Mouse (Mus musculus): Measurements from ENCODE around the gene Rps6kc1. TPM values are rescaled to one million over a fixed set of nuclear protein-coding genes. Genes with fewer than 3 reads are reported as not detected.
A peak's percentile ranks its signal among the peaks of the same experiment; 100 is the strongest.

Rps6kc1 gene
- polyA plus RNA-seq, 1 experiment from 2014 or later = 28.4 TPM

DNA sequence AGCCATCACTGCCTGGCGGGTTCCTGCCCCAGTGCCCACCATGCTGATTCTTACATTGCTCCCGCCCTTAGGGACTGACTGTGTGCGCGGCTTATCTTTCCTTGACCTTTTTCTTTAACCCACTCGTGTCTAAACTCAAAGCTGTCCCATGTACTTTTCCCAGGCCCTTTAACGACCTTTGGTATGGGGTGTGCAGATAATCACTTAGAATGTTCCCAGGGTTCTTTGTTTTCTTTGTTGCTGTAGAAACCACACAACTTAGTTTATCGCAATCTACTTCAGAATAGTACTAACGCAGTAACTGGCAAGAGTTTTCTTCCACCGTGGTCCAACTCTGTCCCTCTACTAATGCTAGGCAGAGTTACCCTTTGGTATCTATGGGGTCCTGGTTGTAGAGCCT, 135.3 kb downstream of the Rps6kc1 start:
- Histone ChIP-seq H3K9me3 (no peaks in the 10 kb centered on the region), H3K9ac (replicated peaks) (no peak overlapping the region), H3K27ac (replicated peaks) (no peak overlapping the region), H3K27me3 (no peaks in the 10 kb centered on the region), H3K4me3 (no peak overlapping the region), H3K4me2 (replicated peaks) (no peak overlapping the region), H3K4me1 (no peaks in the 10 kb centered on the region), H3K36me3 (no peaks in the 10 kb centered on the region)
- no peak for ATAC-seq (replicated peaks)
- WGBS = 81% methylated on average over 9 of the region's 9 CpGs

- WGBS = 86% methylated on average over 13 of the region's 13 CpGs
- Histone ChIP-seq H3K9ac (replicated peaks) (no peak overlapping the region), H3K4me1 (no peaks in the 10 kb centered on the region), H3K27me3 (no peaks in the 10 kb centered on the region), H3K9me3 (no peaks in the 10 kb centered on the region), H3K4me2 (replicated peaks) (no peak overlapping the region), H3K36me3 (no peaks in the 10 kb centered on the region), H3K27ac (replicated peaks) (no peak overlapping the region), H3K4me3 (no peak overlapping the region)
- ATAC-seq (replicated peaks) = no peak
Measured at GRCm38 (mm10) chr1:190772088-190772885, 139.3 kb downstream of the Rps6kc1 start.

DNA sequence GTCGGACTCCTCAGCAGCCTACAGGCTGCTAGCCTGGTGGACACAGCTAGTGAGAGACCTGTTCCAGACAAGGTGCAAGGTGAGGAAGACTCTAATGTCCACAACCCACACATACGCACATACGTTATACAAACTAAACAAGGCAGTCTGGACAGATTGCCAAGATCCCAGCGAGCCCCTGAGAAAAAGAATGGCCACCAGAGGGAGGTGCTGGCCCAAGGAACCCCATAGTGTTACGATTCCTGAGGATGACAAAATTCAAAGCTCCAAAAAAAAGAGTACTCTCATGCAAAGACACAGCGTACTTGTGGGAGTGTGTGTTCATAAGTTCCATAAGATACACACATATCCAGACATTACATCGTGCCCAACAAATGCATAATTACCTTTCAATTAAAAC, 141.8 kb downstream of the Rps6kc1 start:
- Histone ChIP-seq H3K9me3 (no peaks in the 10 kb centered on the region), H3K4me1 (no peaks in the 10 kb centered on the region), H3K4me3 (no peak overlapping the region), H3K36me3 (no peaks in the 10 kb centered on the region), H3K27ac (replicated peaks) (no peak overlapping the region), H3K9ac (replicated peaks) (no peak overlapping the region), H3K27me3 (no peaks in the 10 kb centered on the region), H3K4me2 (replicated peaks) (no peak overlapping the region)
- no peak for ATAC-seq (replicated peaks)
- 82% methylated on average over 7 of the region's 7 CpGs for WGBS

GRCm38 (mm10) chr1:190768307-190768706, 143.3 kb downstream of the Rps6kc1 start:
- H3K9me3 ChIP-seq = no peaks in the 10 kb centered on the region
- no peak for ATAC-seq (replicated peaks)
- H3K9ac ChIP-seq (replicated peaks) = no peak overlapping the region
- 56% methylated on average over 1 of the region's 1 CpGs for WGBS
- H3K27me3 ChIP-seq = no peaks in the 10 kb centered on the region
- no peak overlapping the region for H3K4me3 ChIP-seq
- no peak overlapping the region for H3K27ac ChIP-seq (replicated peaks)
- peaks cover 11% of the 10 kb centered on the region for H3K4me1 ChIP-seq
- H3K36me3 ChIP-seq = no peaks in the 10 kb centered on the region
- H3K4me2 ChIP-seq (replicated peaks) = no peak overlapping the region

- no peaks in the 10 kb centered on the region for H3K36me3 ChIP-seq
- H3K9ac ChIP-seq (replicated peaks) = no peak overlapping the region
- 71% methylated on average over 8 of the region's 8 CpGs for WGBS
- no peaks in the 10 kb centered on the region for H3K27me3 ChIP-seq
- peaks cover 11% of the 10 kb centered on the region for H3K4me1 ChIP-seq
- no peaks in the 10 kb centered on the region for H3K9me3 ChIP-seq
- H3K4me3 ChIP-seq = no peak overlapping the region
- ATAC-seq (replicated peaks) = no peak
- H3K4me2 ChIP-seq (replicated peaks) = no peak overlapping the region
- H3K27ac ChIP-seq (replicated peaks) = no peak overlapping the region
Measured at GRCm38 (mm10) chr1:190767621-190768020, 143.9 kb downstream of the Rps6kc1 start.

DNA sequence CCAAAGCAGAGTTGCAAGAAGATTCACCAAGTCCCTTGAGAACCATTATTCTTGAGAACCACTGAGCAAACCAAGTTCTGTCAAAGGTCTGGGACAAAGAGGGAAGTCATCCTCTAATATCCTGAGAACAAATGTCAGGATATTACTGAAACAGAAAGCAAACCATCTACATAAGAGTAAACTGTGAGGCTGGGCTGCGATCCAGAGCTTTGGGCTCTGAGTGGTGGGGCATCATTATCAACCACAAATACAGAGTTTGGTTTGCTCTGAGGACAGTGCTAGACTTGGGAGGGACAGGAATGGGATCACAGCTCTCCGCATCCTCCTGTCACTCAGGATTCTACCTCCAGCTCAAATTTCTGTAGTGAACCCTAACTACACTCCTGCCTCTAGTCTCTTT, 144.8 kb downstream of the Rps6kc1 start:
- no peaks in the 10 kb centered on the region for H3K27me3 ChIP-seq
- peaks cover 11% of the 10 kb centered on the region for H3K4me1 ChIP-seq
- no peak overlapping the region for H3K27ac ChIP-seq (replicated peaks)
- H3K36me3 ChIP-seq = no peaks in the 10 kb centered on the region
- 92% methylated on average over 2 of the region's 2 CpGs for WGBS
- H3K4me2 ChIP-seq (replicated peaks) = no peak overlapping the region
- H3K9me3 ChIP-seq = no peaks in the 10 kb centered on the region
- no peak overlapping the region for H3K9ac ChIP-seq (replicated peaks)
- no peak overlapping the region for H3K4me3 ChIP-seq
- ATAC-seq (replicated peaks) = no peak

GRCm38 (mm10) chr1:190763756-190764155, 147.8 kb downstream of the Rps6kc1 start:
- 72% methylated on average over 10 of the region's 10 CpGs for WGBS
- H3K4me3 ChIP-seq = no peak overlapping the region
- H3K4me2 ChIP-seq (replicated peaks) = no peak overlapping the region
- H3K9me3 ChIP-seq = no peaks in the 10 kb centered on the region
- H3K9ac ChIP-seq (replicated peaks) = no peak overlapping the region
- H3K36me3 ChIP-seq = no peaks in the 10 kb centered on the region
- ATAC-seq (replicated peaks) = no peak; the same call in 1 of the 2 replicates
- H3K27ac ChIP-seq (replicated peaks) = no peak overlapping the region
- peaks cover 11% of the 10 kb centered on the region for H3K4me1 ChIP-seq
- no peaks in the 10 kb centered on the region for H3K27me3 ChIP-seq

DNA sequence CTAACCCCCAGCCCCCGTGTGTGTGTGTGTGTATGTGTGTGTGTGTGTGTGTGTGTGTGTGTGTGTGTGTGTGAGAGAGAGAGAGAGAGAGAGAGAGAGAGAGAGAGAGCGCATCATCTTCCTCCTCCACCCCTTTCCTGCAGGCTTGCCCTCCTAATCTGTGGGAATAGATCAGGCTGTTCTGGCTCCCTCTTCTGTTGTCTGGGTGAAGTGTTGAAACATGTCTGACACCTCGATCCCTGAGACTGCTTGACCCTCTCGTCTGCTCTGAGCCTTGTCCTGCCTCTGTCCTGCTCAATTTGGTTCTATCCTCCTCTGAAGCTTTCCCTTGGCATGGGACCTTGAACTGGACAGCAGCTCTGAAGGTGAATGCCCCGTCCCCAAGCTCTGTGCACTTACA, 149.8 kb downstream of the Rps6kc1 start:
- Histone ChIP-seq H3K9me3 (no peaks in the 10 kb centered on the region), H3K4me3 (no peak overlapping the region), H3K36me3 (no peaks in the 10 kb centered on the region), H3K4me1 (peaks cover 11% of the 10 kb centered on the region), H3K4me2 (replicated peaks) (no peak overlapping the region), H3K9ac (replicated peaks) (no peak overlapping the region), H3K27me3 (no peaks in the 10 kb centered on the region), H3K27ac (replicated peaks) (no peak overlapping the region)
- WGBS = 28% methylated on average over 4 of the region's 5 CpGs
- no peak for ATAC-seq (replicated peaks)

DNA sequence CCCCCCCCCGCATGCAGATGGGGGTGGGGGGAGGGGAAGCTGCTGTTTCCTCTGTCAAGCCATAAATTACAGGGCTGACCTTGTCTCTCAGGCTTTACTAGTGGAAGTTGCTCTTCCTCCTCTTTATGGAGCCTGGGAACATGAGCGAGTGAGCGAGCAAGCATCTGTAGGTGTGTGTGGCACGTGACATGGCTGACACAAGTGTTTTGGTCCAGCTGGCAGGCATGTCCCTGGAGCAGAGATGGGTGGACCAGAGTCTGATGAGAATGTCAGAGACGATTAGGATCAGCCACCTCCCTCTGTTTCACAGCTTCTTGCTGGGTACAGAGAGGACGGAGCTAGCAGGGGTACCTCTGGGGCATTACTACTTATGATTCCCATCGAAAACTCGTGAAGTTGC, 153.7 kb downstream of the Rps6kc1 start:
- no peak overlapping the region for H3K9ac ChIP-seq (replicated peaks)
- H3K36me3 ChIP-seq = no peaks in the 10 kb centered on the region
- 81% methylated on average over 8 of the region's 8 CpGs for WGBS
- ATAC-seq (replicated peaks) = no peak
- no peak overlapping the region for H3K27ac ChIP-seq (replicated peaks)
- no peak overlapping the region for H3K4me2 ChIP-seq (replicated peaks)
- H3K27me3 ChIP-seq = no peaks in the 10 kb centered on the region
- no peaks in the 10 kb centered on the region for H3K9me3 ChIP-seq
- H3K4me3 ChIP-seq = no peak overlapping the region
- no peaks in the 10 kb centered on the region for H3K4me1 ChIP-seq

- Histone ChIP-seq H3K4me3 (no peak overlapping the region), H3K27ac (replicated peaks) (peak overlapping the region; percentile 9; the same call in 1 of the 2 replicates), H3K4me2 (replicated peaks) (no peak overlapping the region), H3K27me3 (no peaks in the 10 kb centered on the region), H3K4me1 (peaks cover 7% of the 10 kb centered on the region; the same call in 1 of the 2 replicates), H3K9me3 (no peaks in the 10 kb centered on the region), H3K36me3 (no peaks in the 10 kb centered on the region), H3K9ac (replicated peaks) (no peak overlapping the region)
- peak; percentile 80 for ATAC-seq (replicated peaks)
- WGBS = 15% methylated on average over 8 of the region's 8 CpGs
Measured at GRCm38 (mm10) chr1:190751794-190752570, 159.6 kb downstream of the Rps6kc1 start.

- no peak for ATAC-seq (replicated peaks)
- H3K4me2 ChIP-seq (replicated peaks) = no peak overlapping the region
- H3K4me1 ChIP-seq = peaks cover 7% of the 10 kb centered on the region; the same call in 1 of the 2 replicates
- no peak overlapping the region for H3K9ac ChIP-seq (replicated peaks)
- no peaks in the 10 kb centered on the region for H3K36me3 ChIP-seq
- H3K27me3 ChIP-seq = no peaks in the 10 kb centered on the region
- 93% methylated on average over 10 of the region's 10 CpGs for WGBS
- no peak overlapping the region for H3K4me3 ChIP-seq
- no peaks in the 10 kb centered on the region for H3K9me3 ChIP-seq
- no peak overlapping the region for H3K27ac ChIP-seq (replicated peaks)
Measured at GRCm38 (mm10) chr1:190748937-190749336, 162.6 kb downstream of the Rps6kc1 start.

GRCm38 (mm10) chr1:190741421-190741820, 170.1 kb downstream of the Rps6kc1 start:
- no peak overlapping the region for H3K4me2 ChIP-seq (replicated peaks)
- H3K36me3 ChIP-seq = no peaks in the 10 kb centered on the region
- no peak overlapping the region for H3K9ac ChIP-seq (replicated peaks)
- H3K9me3 ChIP-seq = no peaks in the 10 kb centered on the region
- no peak overlapping the region for H3K4me3 ChIP-seq
- no peaks in the 10 kb centered on the region for H3K4me1 ChIP-seq
- no peaks in the 10 kb centered on the region for H3K27me3 ChIP-seq
- WGBS = 72% methylated on average over 5 of the region's 5 CpGs
- ATAC-seq (replicated peaks) = no peak
- no peak overlapping the region for H3K27ac ChIP-seq (replicated peaks)
